Mouse (Mus musculus) testis, adult 2 months (tissue): ENCODE measurements around the gene Mrps21. TPM values are rescaled to one million over a fixed set of nuclear protein-coding genes. Genes with fewer than 3 reads are reported as not detected.
"Not testable (repeated sequence)": the region's sequence is repeated elsewhere in the genome, so short reads cannot be mapped to it uniquely, and the experiment has no call there.

Experiments
- H3K27ac ChIP-seq: fragments of 200-500 bp; 2 replicates; pipeline ENCODE4 v1.5.1; 2012; ENCODE audit warnings: low read depth, low read length; ENCODE audit not compliant: control insufficient read depth, insufficient read depth
- H3K27me3 ChIP-seq: fragments of 200-500 bp; 2 replicates; pipeline ENCODE4 v1.6.1; 2012; ENCODE audit warnings: mild to moderate bottlenecking, low read length, moderate library complexity; ENCODE audit not compliant: control insufficient read depth, insufficient read depth
- H3K36me3 ChIP-seq: fragments of 200-500 bp; 2 replicates; pipeline ENCODE4 v1.6.1; 2012; ENCODE audit warnings: mild to moderate bottlenecking, low read length; ENCODE audit not compliant: control insufficient read depth, insufficient read depth
- H3K4me1 ChIP-seq: fragments of 200-500 bp; 2 replicates; pipeline ENCODE4 v1.6.1; 2012; ENCODE audit warnings: low read length; ENCODE audit not compliant: control insufficient read depth, insufficient read depth
- H3K4me3 ChIP-seq: fragments of 200-500 bp; 2 replicates; pipeline ENCODE4 v1.5.1; 2012; ENCODE audit warnings: low read depth, mild to moderate bottlenecking, low read length, moderate library complexity, mixed read lengths; ENCODE audit not compliant: control insufficient read depth
- CTCF ChIP-seq: fragments of 200-500 bp; IDR thresholded peaks from 2 replicates; pipeline ENCODE4 v1.5.1; 2012; ENCODE audit warnings: low read depth, mild to moderate bottlenecking, inconsistent platforms, low read length, moderate library complexity; ENCODE audit not compliant: control insufficient read depth, insufficient read depth, insufficient replicate concordance
- POLR2A ChIP-seq: fragments of 200-500 bp; IDR thresholded peaks from 2 replicates; pipeline ENCODE4 v1.6.1; 2012; ENCODE audit warnings: low read depth, mild to moderate bottlenecking, inconsistent platforms, low read length, moderate library complexity; ENCODE audit not compliant: control insufficient read depth
- polyA plus RNA-seq: library from polyadenylated mRNA; depleted of rRNA; stranded (reverse); fragments of >200 nt; gene quantifications from 2 replicates; pipeline ENCODE4 v1.2.3, GENCODE M21; 2012

Gene Mrps21
- polyA plus RNA-seq, 1 experiment: 30.5 TPM

- H3K27me3 ChIP-seq: no peaks in the 10 kb centered on the region
- TF ChIP-seq CTCF (no peak), POLR2A (no peak)
- peaks cover 5% of the 10 kb centered on the region; the same call in 1 of the 2 replicates for H3K4me1 ChIP-seq
- no peaks in the 10 kb centered on the region for H3K36me3 ChIP-seq
- H3K4me3 ChIP-seq: no peak overlapping the region
- no peak overlapping the region for H3K27ac ChIP-seq
Observed at GRCm38 (mm10) chr3:95863578-95863977, 7.7 kb downstream of the Mrps21 start.

GRCm38 (mm10) chr3:95861796-95862195, 9.5 kb downstream of the Mrps21 start:
- H3K4me1 ChIP-seq: peaks cover 5% of the 10 kb centered on the region; the same call in 1 of the 2 replicates
- no peak overlapping the region for H3K4me3 ChIP-seq
- no peaks in the 10 kb centered on the region for H3K36me3 ChIP-seq
- no peak overlapping the region for H3K27ac ChIP-seq
- no peak for TF ChIP-seq POLR2A
- TF ChIP-seq CTCF: no peak
- H3K27me3 ChIP-seq: no peaks in the 10 kb centered on the region

GRCm38 (mm10) chr3:95861216-95861615, 10.1 kb downstream of the Mrps21 start:
- no peaks in the 10 kb centered on the region for H3K27me3 ChIP-seq
- no peaks in the 10 kb centered on the region for H3K36me3 ChIP-seq
- peaks cover 5% of the 10 kb centered on the region; the same call in 1 of the 2 replicates for H3K4me1 ChIP-seq
- H3K4me3 ChIP-seq: no peak overlapping the region
- no peak overlapping the region for H3K27ac ChIP-seq
- TF ChIP-seq POLR2A (no peak), CTCF (no peak)

- no peak overlapping the region for H3K4me3 ChIP-seq
- H3K27me3 ChIP-seq: no peaks in the 10 kb centered on the region
- H3K36me3 ChIP-seq: no peaks in the 10 kb centered on the region
- no peak overlapping the region for H3K27ac ChIP-seq
- TF ChIP-seq CTCF (no peak), POLR2A (no peak)
- peaks cover 2% of the 10 kb centered on the region; the same call in 1 of the 2 replicates for H3K4me1 ChIP-seq
Observed at GRCm38 (mm10) chr3:95860323-95860722, 11.0 kb downstream of the Mrps21 start.

- H3K27me3 ChIP-seq: not testable (repeated sequence)
Observed at GRCm38 (mm10) chr3:95858278-95858677, 13.0 kb downstream of the Mrps21 start.

GRCm38 (mm10) chr3:95857050-95857449, 14.3 kb downstream of the Mrps21 start:
- H3K27ac ChIP-seq, H3K27me3 ChIP-seq, H3K36me3 ChIP-seq, H3K4me3 ChIP-seq, H3K4me1 ChIP-seq: not testable (repeated sequence)

More at GRCm38 (mm10) chr3:95858278-95858677, 13.0 kb downstream of the Mrps21 start:
- not testable (repeated sequence) for H3K27ac ChIP-seq, H3K4me1 ChIP-seq, H3K36me3 ChIP-seq, H3K4me3 ChIP-seq

- TF ChIP-seq CTCF (no peak), POLR2A (no peak)
- peak overlapping the region; percentile 92 for H3K27ac ChIP-seq
- H3K4me1 ChIP-seq: no peaks in the 10 kb centered on the region
- H3K36me3 ChIP-seq: peaks cover 1% of the 10 kb centered on the region; the same call in 1 of the 2 replicates
- no peaks in the 10 kb centered on the region for H3K27me3 ChIP-seq
- H3K4me3 ChIP-seq: peak overlapping the region; percentile 91
Observed at GRCm38 (mm10) chr3:95856115-95856514, 15.2 kb downstream of the Mrps21 start.

GRCm38 (mm10) chr3:95855502-95856089, 15.7 kb downstream of the Mrps21 start, which contains the start of gene Prpf3:
Gene Prpf3, minus strand, starts transcription at chr3:95855885.
- Histone ChIP-seq H3K36me3 (peaks cover 2% of the 10 kb centered on the region; the same call in 1 of the 2 replicates), H3K4me1 (no peaks in the 10 kb centered on the region), H3K27me3 (no peaks in the 10 kb centered on the region), H3K4me3 (peak within 1 kb of the TSS; percentile 91), H3K27ac (peak within 1 kb of the TSS; percentile 92)
- TF ChIP-seq POLR2A (peak; percentile 91), CTCF (no peak)
